Mouse (Mus musculus) heart, embryonic 16.5 days (tissue): Measurements from ENCODE around the gene Zhx3. TPM values are rescaled to one million over a fixed set of nuclear protein-coding genes. Genes with fewer than 3 reads are reported as not detected.

Experiments
- ATAC-seq: fragments of 200-750 bp; cut with Nextera tagmentation; replicated peaks from 2 replicates; pipeline ENCODE4 v1.8.0; 2017; ENCODE audit warnings: moderate number of reproducible peaks; ENCODE audit not compliant: insufficient read depth, low FRiP score; ENCODE audit errors: extremely low read depth
- H3K27ac ChIP-seq: fragments of 300-500 bp; sonication (generic); 2 replicates; pipeline ENCODE4 v1.5.1; 2014; ENCODE audit warnings: mild to moderate bottlenecking, low read length, control low read depth, moderate library complexity
- H3K27me3 ChIP-seq: fragments of 300-500 bp; sonication (generic); 2 replicates; pipeline ENCODE4 v1.6.1; 2014; ENCODE audit warnings: low read length, mixed read lengths; ENCODE audit not compliant: control insufficient read depth, insufficient read depth
- H3K36me3 ChIP-seq: fragments of 300-500 bp; sonication (generic); 2 replicates; pipeline ENCODE4 v1.6.1; 2014; ENCODE audit not compliant: control insufficient read depth, insufficient read depth
- H3K4me1 ChIP-seq: fragments of 300-500 bp; sonication (generic); 2 replicates; pipeline ENCODE4 v1.6.1; 2014; ENCODE audit warnings: low read length, mixed read lengths; ENCODE audit not compliant: control insufficient read depth, insufficient read depth
- H3K4me2 ChIP-seq: fragments of 300-500 bp; sonication (generic); 2 replicates; pipeline ENCODE4 v1.6.1; 2014; ENCODE audit warnings: low read depth, mild to moderate bottlenecking, control low read depth, low read length
- H3K4me3 ChIP-seq: fragments of 300-500 bp; sonication (generic); 2 replicates; pipeline ENCODE4 v1.5.1; 2014; ENCODE audit warnings: mild to moderate bottlenecking, control low read depth, low read length
- H3K9ac ChIP-seq: fragments of 300-500 bp; sonication (generic); 2 replicates; pipeline ENCODE4 v1.6.1; 2014; ENCODE audit warnings: low read length, control low read depth
- H3K9me3 ChIP-seq: fragments of 300-500 bp; sonication (generic); replicated peaks from 2 replicates; pipeline ENCODE4 v1.6.1; 2016; ENCODE audit warnings: low read length; ENCODE audit not compliant: control insufficient read depth
- WGBS: fragments of 180-500 bp; shearing (Covaris S2); extraction: QIAGEN DNeasy Blood & Tissue Kit; methylation state at CpG from one replicate; pipeline ENCODE4 v1.1.7; 2014; 5-methylcytosine and 5-hydroxymethylcytosine counted together
- polyA plus RNA-seq: library from polyadenylated mRNA; unstranded; fragments of >200 nt; fragmentation: Nextera tagmentation; extraction: Ambion mirVana; gene quantifications from 2 replicates; pipeline ENCODE4 v1.2.1, GENCODE M21; 2015

The Zhx3 gene
- polyA plus RNA-seq, 1 experiment from 2014 or later = 6.8 TPM

GRCm38 (mm10) chr2:160725877-160726864 lies 146.6 kb downstream of the Zhx3 start:
- peaks cover 18% of the 10 kb centered on the region for H3K36me3 ChIP-seq
- no peak overlapping the region for H3K4me3 ChIP-seq
- WGBS = 73% methylated on average over 6 of the region's 6 CpGs
- H3K27ac ChIP-seq = no peak overlapping the region
- H3K27me3 ChIP-seq = no peaks in the 10 kb centered on the region
- no peak for ATAC-seq
- H3K9ac ChIP-seq = no peak overlapping the region
- H3K4me2 ChIP-seq = no peak overlapping the region
- H3K9me3 ChIP-seq = no peaks in the 10 kb centered on the region
- H3K4me1 ChIP-seq = peaks cover 5% of the 10 kb centered on the region

GRCm38 (mm10) chr2:160724536-160724935 lies 148.3 kb downstream of the Zhx3 start:
- no peaks in the 10 kb centered on the region for H3K4me1 ChIP-seq
- no peak overlapping the region for H3K4me2 ChIP-seq
- WGBS = 82% methylated on average over 5 of the region's 5 CpGs
- no peaks in the 10 kb centered on the region for H3K27me3 ChIP-seq
- no peak overlapping the region for H3K27ac ChIP-seq
- H3K9ac ChIP-seq = no peak overlapping the region
- no peak overlapping the region for H3K4me3 ChIP-seq
- peaks cover 32% of the 10 kb centered on the region for H3K36me3 ChIP-seq
- ATAC-seq = no peak
- no peaks in the 10 kb centered on the region for H3K9me3 ChIP-seq

- Histone ChIP-seq H3K9ac (no peak overlapping the region), H3K9me3 (no peaks in the 10 kb centered on the region), H3K36me3 (peaks cover 38% of the 10 kb centered on the region), H3K27ac (no peak overlapping the region), H3K4me1 (no peaks in the 10 kb centered on the region), H3K4me2 (no peak overlapping the region), H3K4me3 (no peak overlapping the region), H3K27me3 (no peaks in the 10 kb centered on the region)
- no peak for ATAC-seq
- WGBS = 91% methylated on average over 4 of the region's 4 CpGs
Measured at GRCm38 (mm10) chr2:160723613-160724375, 149.0 kb downstream of the Zhx3 start.

GRCm38 (mm10) chr2:160722714-160723113 lies 150.1 kb downstream of the Zhx3 start:
- Histone ChIP-seq H3K4me3 (no peak overlapping the region), H3K27ac (no peak overlapping the region), H3K9me3 (no peaks in the 10 kb centered on the region), H3K9ac (no peak overlapping the region), H3K36me3 (peaks cover 45% of the 10 kb centered on the region), H3K27me3 (no peaks in the 10 kb centered on the region), H3K4me1 (no peaks in the 10 kb centered on the region), H3K4me2 (no peak overlapping the region)
- WGBS = 74% methylated on average over 4 of the region's 4 CpGs
- ATAC-seq = no peak

GRCm38 (mm10) chr2:160718811-160719210 lies 154.0 kb downstream of the Zhx3 start:
- H3K36me3 ChIP-seq = peaks cover 73% of the 10 kb centered on the region
- no peaks in the 10 kb centered on the region for H3K9me3 ChIP-seq
- no peak overlapping the region for H3K4me2 ChIP-seq
- no peak overlapping the region for H3K4me3 ChIP-seq
- H3K4me1 ChIP-seq = no peaks in the 10 kb centered on the region
- H3K9ac ChIP-seq = no peak overlapping the region
- no peak overlapping the region for H3K27ac ChIP-seq
- no peak for ATAC-seq
- WGBS = 86% methylated on average over 3 of the region's 3 CpGs
- H3K27me3 ChIP-seq = no peaks in the 10 kb centered on the region

- 73% methylated on average over 5 of the region's 5 CpGs for WGBS
- H3K36me3 ChIP-seq = peaks cover 65% of the 10 kb centered on the region
Measured at GRCm38 (mm10) chr2:160717269-160717668, 155.5 kb downstream of the Zhx3 start.

GRCm38 (mm10) chr2:160715463-160716030 lies 157.3 kb downstream of the Zhx3 start:
- H3K9ac ChIP-seq = no peak overlapping the region
- no peaks in the 10 kb centered on the region for H3K27me3 ChIP-seq
- H3K9me3 ChIP-seq = no peaks in the 10 kb centered on the region
- no peak overlapping the region for H3K27ac ChIP-seq
- H3K4me1 ChIP-seq = no peaks in the 10 kb centered on the region
- WGBS = 71% methylated on average over 4 of the region's 4 CpGs
- no peak overlapping the region for H3K4me3 ChIP-seq
- peaks cover 69% of the 10 kb centered on the region for H3K36me3 ChIP-seq
- H3K4me2 ChIP-seq = no peak overlapping the region
- no peak for ATAC-seq

More at GRCm38 (mm10) chr2:160717269-160717668, 155.5 kb downstream of the Zhx3 start:
- no peak overlapping the region for H3K4me3 ChIP-seq
- ATAC-seq = no peak
- no peak overlapping the region for H3K27ac ChIP-seq
- no peak overlapping the region for H3K4me2 ChIP-seq
- H3K9ac ChIP-seq = no peak overlapping the region
- H3K27me3 ChIP-seq = no peaks in the 10 kb centered on the region
- H3K9me3 ChIP-seq = no peaks in the 10 kb centered on the region
- H3K4me1 ChIP-seq = no peaks in the 10 kb centered on the region

- H3K27ac ChIP-seq = no peak overlapping the region
- H3K4me2 ChIP-seq = no peak overlapping the region
- H3K9ac ChIP-seq = no peak overlapping the region
- no peak overlapping the region for H3K4me3 ChIP-seq
- H3K36me3 ChIP-seq = peaks cover 47% of the 10 kb centered on the region
- no peaks in the 10 kb centered on the region for H3K27me3 ChIP-seq
- no peaks in the 10 kb centered on the region for H3K9me3 ChIP-seq
- 93% methylated on average over 3 of the region's 3 CpGs for WGBS
- H3K4me1 ChIP-seq = no peaks in the 10 kb centered on the region
- ATAC-seq = no peak
Measured at GRCm38 (mm10) chr2:160707673-160708072, 165.1 kb downstream of the Zhx3 start.
